In the genomic region with DNA sequence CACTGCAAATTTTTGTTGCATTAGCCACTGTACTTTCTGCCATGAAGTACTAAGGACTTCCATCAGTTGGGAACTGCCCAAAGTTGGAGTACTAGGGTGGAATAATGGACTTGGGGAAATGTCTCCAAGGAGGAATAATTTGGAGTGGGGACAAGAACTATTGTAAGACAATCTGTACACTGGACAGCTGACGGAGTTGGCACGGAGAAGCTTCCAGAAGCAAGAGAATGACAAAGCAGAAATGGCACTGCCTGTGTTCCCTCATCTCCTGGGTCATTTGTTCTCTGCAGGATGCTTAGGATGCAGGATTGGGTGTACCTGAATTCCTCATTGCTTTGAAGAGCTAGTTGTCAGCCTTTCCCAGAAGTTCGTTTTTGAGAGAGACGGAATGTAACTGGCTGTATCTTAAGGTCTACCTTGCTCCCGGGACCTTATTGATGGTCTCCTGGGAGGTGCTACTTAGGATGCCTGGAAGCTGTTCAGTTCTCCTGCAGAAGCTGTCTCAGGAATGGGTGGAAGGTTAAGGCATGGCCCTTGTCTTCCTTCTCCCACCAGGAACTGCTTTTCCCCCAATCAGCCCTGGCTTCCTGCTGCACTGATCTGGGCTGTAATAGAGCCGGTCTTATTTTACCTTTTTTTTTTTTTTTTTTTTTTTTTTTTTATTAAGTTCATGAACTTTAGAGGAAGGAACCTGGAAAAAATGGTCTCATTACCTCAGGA, we compare ENCODE assay signal across 16 mouse cellular contexts.
"Had no signal": no experiment of that assay in that cellular context is flagged by ENCODE, and none has a peak within 500 bp of the region (broad histone marks: within the 10 kb centered on the region; RNA-seq: fewer than 3 reads in every experiment).

No protein-coding gene starts in this region.

- H3K27me3 ChIP-seq: limb, embryonic 13.5 days; liver, embryonic 12.5 days; liver, embryonic 15.5 days; lung, embryonic 15.5 days; stomach, embryonic 15.5 days had no signal

- ATAC-seq: liver, embryonic 12.5 days had no signal

- H3K36me3 ChIP-seq: limb, embryonic 13.5 days; liver, embryonic 12.5 days; liver, embryonic 15.5 days; lung, embryonic 15.5 days; stomach, embryonic 15.5 days had no signal

- H3K4me3 ChIP-seq: limb, embryonic 13.5 days; liver, embryonic 12.5 days; liver, embryonic 15.5 days; lung, embryonic 15.5 days; stomach, embryonic 15.5 days had no signal

- H3K27ac ChIP-seq: limb, embryonic 13.5 days; liver, embryonic 12.5 days; liver, embryonic 15.5 days; lung, embryonic 15.5 days; stomach, embryonic 15.5 days had no signal

- H3K9ac ChIP-seq: limb, embryonic 13.5 days; liver, embryonic 12.5 days; liver, embryonic 15.5 days; lung, embryonic 15.5 days; stomach, embryonic 15.5 days had no signal

- H3K9me3 ChIP-seq: limb, embryonic 13.5 days; liver, embryonic 12.5 days; liver, embryonic 15.5 days; lung, embryonic 15.5 days; stomach, embryonic 15.5 days had no signal

- H3K4me2 ChIP-seq: limb, embryonic 13.5 days; liver, embryonic 12.5 days; liver, embryonic 15.5 days; lung, embryonic 15.5 days; midbrain, embryonic 11.5 days; stomach, embryonic 15.5 days had no signal

- DNase-seq: kidney, adult 2 months; left cerebral cortex, postnatal 4 days; liver; lung, adult 18-20 months; lung, postnatal 10 days; lung, postnatal 4 days; midbrain, embryonic 14.5 days; right cerebral cortex, postnatal 4 days; spleen, adult 18-20 months; thymus, postnatal 25 days had no signal

- H3K4me1 ChIP-seq: liver, embryonic 12.5 days; liver, embryonic 15.5 days; lung, embryonic 15.5 days; stomach, embryonic 15.5 days had no signal
